Mouse (Mus musculus) urinary bladder, adult 18-20 months (tissue): ENCODE measurements around the gene Ppm1e.

Source experiments
- DNase-seq, 2 experiments: peaks; one replicate each; pipeline ENCODE4 v3.0.0; 2022; ENCODE audit warnings: low spot score in 2 of 2, mixed read lengths in 2 of 2

Gene Ppm1e

GRCm38 (mm10) chr11:87358331-87359261 lies at the start of gene Ppm1e:
TSS of gene Ppm1e (minus strand) at chr11:87359023.
- peak; percentile 36 to 67 for DNase-seq

GRCm38 (mm10) chr11:87404876-87405275 lies 46.1 kb upstream of the Ppm1e start, which contains the start of the genes Rad51c and Tex14:
TSS of gene Rad51c (minus strand) at chr11:87404954.
TSS of gene Tex14 (plus strand) at chr11:87405065.
- no peak for DNase-seq

- DNase-seq, result peak; percentile 91 to 97
Measured at GRCm38 (mm10) chr11:87404111-87404853, 45.5 kb upstream of the Ppm1e start.

GRCm38 (mm10) chr11:87398402-87398801 lies 39.6 kb upstream of the Ppm1e start:
- no peak for DNase-seq

- DNase-seq, result no peak
Measured at GRCm38 (mm10) chr11:87393855-87394254, 35.0 kb upstream of the Ppm1e start.

- no peak for DNase-seq
Measured at GRCm38 (mm10) chr11:87385676-87386075, 26.9 kb upstream of the Ppm1e start.

GRCm38 (mm10) chr11:87384551-87384950 lies 25.7 kb upstream of the Ppm1e start:
- DNase-seq, result no peak

GRCm38 (mm10) chr11:87367865-87368580 lies 9.2 kb upstream of the Ppm1e start:
- no peak for DNase-seq

GRCm38 (mm10) chr11:87367061-87367460 lies 8.2 kb upstream of the Ppm1e start:
- DNase-seq, result no peak

- DNase-seq, result no peak
Measured at GRCm38 (mm10) chr11:87365120-87365519, 6.3 kb upstream of the Ppm1e start.

- no peak for DNase-seq
Measured at GRCm38 (mm10) chr11:87359262-87359612, 414 bp upstream of the Ppm1e start.

GRCm38 (mm10) chr11:87357317-87358300 lies 1.2 kb downstream of the Ppm1e start:
- peak in 1 of 2 experiments; percentile 8 for DNase-seq

GRCm38 (mm10) chr11:87354861-87355260 lies 4.0 kb downstream of the Ppm1e start:
- DNase-seq, result no peak

- no peak for DNase-seq
Measured at GRCm38 (mm10) chr11:87353646-87354170, 5.1 kb downstream of the Ppm1e start.

- no peak for DNase-seq
Measured at GRCm38 (mm10) chr11:87326381-87326780, 32.4 kb downstream of the Ppm1e start.

- DNase-seq, result no peak
Measured at GRCm38 (mm10) chr11:87322558-87322957, 36.3 kb downstream of the Ppm1e start.

- DNase-seq, result no peak
Measured at GRCm38 (mm10) chr11:87320007-87320406, 38.8 kb downstream of the Ppm1e start.

- DNase-seq, result no peak
Measured at GRCm38 (mm10) chr11:87318956-87319708, 39.7 kb downstream of the Ppm1e start.

GRCm38 (mm10) chr11:87313533-87313932 lies 45.3 kb downstream of the Ppm1e start:
- no peak for DNase-seq

- DNase-seq, result no peak
Measured at GRCm38 (mm10) chr11:87310309-87310708, 48.5 kb downstream of the Ppm1e start.
